Mouse (Mus musculus) lung, embryonic 14.5 days (tissue): ENCODE measurements around the gene Hmx1. TPM values are rescaled to one million over a fixed set of nuclear protein-coding genes. Genes with fewer than 3 reads are reported as not detected.
A peak's percentile ranks its signal among the peaks of the same experiment; 100 is the strongest.

Experiments used
- ATAC-seq: fragments of 200-750 bp; cut with Nextera tagmentation; 2 replicates; pipeline ENCODE4 v1.8.0; 2017; ENCODE audit warnings: mild to moderate bottlenecking, moderate TSS enrichment, moderate library complexity; ENCODE audit not compliant: insufficient read depth
- DNase-seq: peaks from one replicate; pipeline ENCODE4 v3.0.0-alpha.2; 2015
- H3K27ac ChIP-seq: fragments of 300-500 bp; sonication (generic); 2 replicates; pipeline ENCODE4 v1.5.1; 2014; ENCODE audit warnings: low read depth, mild to moderate bottlenecking, moderate library complexity
- H3K27me3 ChIP-seq: fragments of 300-500 bp; sonication (generic); 2 replicates; pipeline ENCODE4 v1.6.1; 2014; ENCODE audit warnings: low read length, control low read depth; ENCODE audit not compliant: insufficient read depth
- H3K36me3 ChIP-seq: fragments of 300-500 bp; sonication (generic); 2 replicates; pipeline ENCODE4 v1.6.1; 2014; ENCODE audit warnings: control low read depth; ENCODE audit not compliant: insufficient read depth
- H3K4me1 ChIP-seq: fragments of 300-500 bp; sonication (generic); 2 replicates; pipeline ENCODE4 v1.6.1; 2014; ENCODE audit warnings: antibody characterized with exemption, control low read depth; ENCODE audit not compliant: insufficient read depth
- H3K4me2 ChIP-seq: fragments of 300-500 bp; sonication (generic); 2 replicates; pipeline ENCODE4 v1.6.1; 2014; ENCODE audit warnings: mild to moderate bottlenecking
- H3K4me3 ChIP-seq: fragments of 300-500 bp; sonication (generic); 2 replicates; pipeline ENCODE4 v1.5.1; 2014; ENCODE audit warnings: low read depth, low read length
- H3K9ac ChIP-seq: fragments of 300-500 bp; sonication (generic); 2 replicates; pipeline ENCODE4 v1.6.1; 2014
- H3K9me3 ChIP-seq: fragments of 300-500 bp; sonication (generic); 2 replicates; pipeline ENCODE4 v1.6.1; 2016; ENCODE audit warnings: low read depth, low read length, control low read depth
- CTCF ChIP-seq: IDR thresholded peaks from 2 replicates; pipeline ENCODE4 v1.5.1; 2016; ENCODE audit warnings: antibody characterized with exemption, low read depth
- WGBS: fragments of 180-500 bp; shearing (Covaris S2); extraction: QIAGEN DNeasy Blood & Tissue Kit; methylation state at CpG from one replicate; pipeline ENCODE4 v1.1.7; 2014; 5-methylcytosine and 5-hydroxymethylcytosine counted together
- polyA plus RNA-seq: library from polyadenylated mRNA; unstranded; fragments of >200 nt; fragmentation: Nextera tagmentation; extraction: Ambion mirVana; gene quantifications from 2 replicates; pipeline ENCODE4 v1.2.1, GENCODE M21; 2014

Hmx1 gene
- polyA plus RNA-seq, 1 experiment from 2014 or later = not detected

DNA sequence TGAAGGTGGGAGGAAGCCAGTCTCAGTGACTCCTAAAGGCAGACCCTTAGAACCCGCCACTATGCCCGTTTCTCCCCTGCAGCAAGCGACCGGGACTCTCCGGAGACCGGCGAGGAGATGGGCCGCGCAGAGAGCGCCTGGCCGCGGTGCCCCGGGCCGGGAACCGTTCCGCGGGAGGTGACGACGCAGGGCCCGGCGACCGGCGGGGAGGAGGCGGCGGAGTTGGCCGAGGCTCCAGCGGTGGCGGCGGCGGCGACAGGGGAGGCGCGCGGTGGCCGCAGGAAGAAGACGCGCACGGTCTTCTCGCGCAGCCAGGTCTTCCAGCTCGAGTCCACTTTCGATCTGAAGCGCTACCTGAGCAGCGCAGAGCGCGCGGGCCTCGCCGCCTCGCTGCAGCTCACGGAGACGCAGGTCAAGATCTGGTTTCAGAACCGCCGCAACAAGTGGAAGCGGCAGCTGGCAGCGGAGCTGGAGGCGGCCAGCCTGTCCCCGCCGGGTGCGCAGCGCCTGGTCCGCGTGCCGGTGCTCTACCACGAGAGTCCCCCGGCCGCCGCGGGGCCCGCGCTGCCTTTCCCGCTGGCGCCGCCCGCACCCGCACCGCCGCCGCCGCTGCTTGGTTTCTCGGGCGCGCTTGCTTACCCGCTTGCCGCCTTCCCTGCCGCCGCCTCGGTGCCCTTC is 2.9 kb downstream of the Hmx1 start:
- peak overlapping the region; percentile 34 for H3K4me3 ChIP-seq
- peak overlapping the region; percentile 58 for H3K4me2 ChIP-seq
- H3K4me1 ChIP-seq = no peaks in the 10 kb centered on the region
- WGBS = under 1% methylated on average over 83 of the region's 88 CpGs
- no peak overlapping the region for H3K9ac ChIP-seq
- no peak overlapping the region for H3K27ac ChIP-seq
- ATAC-seq = no peak
- peak; percentile 23 for DNase-seq
- H3K9me3 ChIP-seq = no peaks in the 10 kb centered on the region
- no peak for TF ChIP-seq CTCF
- H3K36me3 ChIP-seq = no peaks in the 10 kb centered on the region
- H3K27me3 ChIP-seq = peaks cover 98% of the 10 kb centered on the region

DNA sequence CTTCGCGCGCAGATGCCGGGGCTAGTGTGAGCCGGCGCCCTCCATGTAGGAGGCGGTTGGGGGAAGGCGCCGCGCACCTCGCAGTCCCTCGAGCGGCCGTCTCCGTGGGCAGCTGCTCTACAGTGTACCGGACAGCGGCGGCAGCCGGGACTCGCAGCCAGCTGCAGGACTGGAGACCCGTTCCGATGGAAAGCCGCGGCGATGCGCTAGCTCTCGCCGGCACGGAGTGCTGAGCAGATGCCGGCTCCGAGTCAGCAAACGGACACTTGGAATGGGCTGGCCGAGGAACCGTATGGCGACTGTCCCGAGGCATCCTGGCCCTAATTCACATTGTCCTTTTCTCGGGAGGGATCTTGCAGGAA is 3.4 kb downstream of the Hmx1 start:
- no peak for TF ChIP-seq CTCF
- H3K4me2 ChIP-seq = peak overlapping the region; percentile 58
- DNase-seq (peak; percentile 18), ATAC-seq (no peak)
- peaks cover 98% of the 10 kb centered on the region for H3K27me3 ChIP-seq
- H3K9me3 ChIP-seq = no peaks in the 10 kb centered on the region
- H3K36me3 ChIP-seq = no peaks in the 10 kb centered on the region
- no peak overlapping the region for H3K27ac ChIP-seq
- peak overlapping the region; percentile 34 for H3K4me3 ChIP-seq
- H3K9ac ChIP-seq = no peak overlapping the region
- H3K4me1 ChIP-seq = no peaks in the 10 kb centered on the region
- under 1% methylated on average over 34 of the region's 37 CpGs for WGBS

DNA sequence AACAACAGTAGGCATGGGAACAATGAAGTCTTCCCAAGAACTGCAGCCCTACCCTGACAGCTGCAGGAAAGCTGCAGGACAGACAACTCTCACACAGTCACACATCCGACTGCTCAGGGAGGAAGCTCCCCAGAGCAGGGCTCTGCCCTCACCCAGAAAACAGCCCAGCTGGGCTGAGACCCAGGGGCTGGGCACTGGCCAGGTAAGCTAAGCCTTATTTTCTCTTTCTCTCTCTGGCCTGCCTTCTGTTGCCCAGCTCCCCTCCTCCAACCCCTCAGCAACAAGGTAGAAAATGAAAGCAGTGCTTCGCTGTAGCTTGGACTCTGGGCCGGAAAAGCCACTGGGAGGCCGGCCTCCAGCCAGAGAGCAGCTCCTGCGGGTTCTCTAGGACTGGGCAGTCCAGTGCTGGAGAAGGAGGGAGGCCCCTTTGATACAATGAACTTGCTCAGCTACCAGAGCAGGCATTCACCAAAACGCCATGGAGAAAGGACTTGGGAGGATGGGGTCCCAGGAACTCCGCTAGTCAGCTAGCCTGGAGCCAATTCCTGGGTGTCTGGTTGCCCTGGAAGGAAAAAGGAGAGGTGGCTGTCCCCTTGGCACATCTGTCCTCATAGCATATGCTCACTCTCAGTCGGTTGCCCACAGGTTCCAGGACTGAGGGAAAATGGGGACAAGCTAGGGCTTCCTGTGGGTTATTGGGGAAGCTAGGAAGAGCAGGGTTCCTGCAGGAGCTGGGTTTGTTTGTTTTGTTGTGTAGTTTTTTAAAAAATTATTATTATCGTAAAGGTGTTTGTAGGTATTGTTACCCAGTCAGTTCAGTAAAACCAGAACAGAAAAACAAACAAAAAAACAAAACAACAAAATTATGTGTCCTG is 6.9 kb downstream of the Hmx1 start:
- 7% methylated on average over 9 of the region's 9 CpGs for WGBS
- ATAC-seq (no peak), DNase-seq (no peak)
- TF ChIP-seq CTCF = no peak
- no peak overlapping the region for H3K4me3 ChIP-seq
- 0 out of 2 replicates have a peak overlapping the region, but pooled peaks have one; percentile 1 for H3K4me2 ChIP-seq
- no peak overlapping the region for H3K27ac ChIP-seq
- no peak overlapping the region for H3K9ac ChIP-seq
- no peaks in the 10 kb centered on the region for H3K4me1 ChIP-seq
- H3K36me3 ChIP-seq = no peaks in the 10 kb centered on the region
- H3K9me3 ChIP-seq = no peaks in the 10 kb centered on the region
- peaks cover 98% of the 10 kb centered on the region for H3K27me3 ChIP-seq

DNA sequence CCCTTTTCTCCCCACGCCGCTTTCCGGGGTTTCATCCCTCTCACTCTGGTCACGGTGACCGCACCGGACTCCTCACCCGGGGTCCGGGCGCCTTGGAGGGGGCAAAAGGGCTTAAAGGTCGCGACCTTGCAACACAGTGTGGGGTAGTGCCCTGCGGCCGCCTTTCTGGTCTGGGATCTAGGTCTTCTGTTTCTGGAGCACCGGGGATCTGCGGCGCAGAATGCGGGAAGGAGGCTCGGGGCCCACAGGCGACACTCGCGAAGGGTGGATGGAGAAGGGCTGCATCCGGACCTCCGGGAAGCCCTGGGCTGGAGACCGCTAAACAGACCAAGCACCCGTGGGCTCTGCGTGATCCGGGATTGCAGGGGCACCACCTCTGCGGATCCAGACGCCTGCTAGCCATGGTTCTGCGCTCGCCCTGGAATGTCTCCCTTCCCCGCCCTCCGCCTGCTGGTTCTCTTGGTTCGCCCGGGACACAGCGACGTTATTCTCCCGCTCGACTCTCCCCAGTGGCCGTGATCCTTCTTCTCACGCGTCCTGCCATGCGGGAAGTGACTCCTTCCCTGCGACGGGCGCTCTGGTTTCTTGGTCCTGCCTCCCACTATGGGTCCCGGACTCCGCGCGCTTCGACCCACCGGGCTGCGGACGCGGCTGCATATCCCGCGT is 8.2 kb downstream of the Hmx1 start:
- WGBS = under 1% methylated on average over 57 of the region's 57 CpGs
- ATAC-seq = no peak
- DNase-seq = no peak
- H3K27ac ChIP-seq = no peak overlapping the region
- H3K4me1 ChIP-seq = no peaks in the 10 kb centered on the region
- H3K9ac ChIP-seq = no peak overlapping the region
- TF ChIP-seq CTCF = no peak
- no peaks in the 10 kb centered on the region for H3K36me3 ChIP-seq
- H3K4me2 ChIP-seq = peak overlapping the region; percentile 32; the same call in 1 of the 2 replicates
- peaks cover 98% of the 10 kb centered on the region for H3K27me3 ChIP-seq
- peak overlapping the region; percentile 16 for H3K4me3 ChIP-seq
- H3K9me3 ChIP-seq = no peaks in the 10 kb centered on the region

DNA sequence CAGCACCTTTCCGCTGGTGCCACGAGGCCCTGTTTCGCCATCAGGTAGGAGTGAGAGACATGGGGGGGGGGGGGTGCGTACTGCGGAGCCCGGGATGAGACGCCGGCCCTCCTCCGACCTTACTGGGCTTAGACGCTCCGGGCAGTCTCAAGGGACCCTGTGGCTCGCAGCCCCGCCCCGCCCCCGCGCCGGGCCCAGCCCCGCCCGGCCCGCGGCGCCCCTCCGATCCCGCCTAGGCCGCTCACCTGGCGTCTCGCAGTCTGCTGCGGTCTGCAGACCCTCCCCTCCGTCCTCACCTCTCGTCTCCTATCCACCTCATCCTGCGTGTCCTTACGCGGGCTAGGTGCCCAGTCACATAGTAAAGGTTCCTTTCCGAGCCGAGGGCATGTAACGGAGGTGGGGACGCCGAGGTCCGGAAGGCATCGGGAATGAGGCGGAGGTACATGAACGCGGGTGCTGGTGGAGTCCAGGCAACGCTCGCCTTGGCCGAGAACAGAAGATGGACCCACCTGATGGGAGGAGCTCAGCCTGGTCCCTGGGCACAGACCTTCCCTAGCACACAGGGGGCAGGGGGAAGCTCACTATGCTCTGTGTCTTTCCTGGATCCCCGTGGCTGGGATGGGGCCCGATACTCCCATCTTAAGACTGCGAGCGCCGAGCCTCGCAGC is 8.9 kb downstream of the Hmx1 start:
- Histone ChIP-seq H3K4me3 (peak overlapping the region; percentile 16), H3K4me1 (no peaks in the 10 kb centered on the region), H3K27ac (no peak overlapping the region), H3K36me3 (no peaks in the 10 kb centered on the region), H3K4me2 (peak overlapping the region; percentile 32; the same call in 1 of the 2 replicates), H3K9ac (no peak overlapping the region), H3K27me3 (peaks cover 98% of the 10 kb centered on the region), H3K9me3 (no peaks in the 10 kb centered on the region)
- no peak for TF ChIP-seq CTCF
- DNase-seq (no peak), ATAC-seq (no peak)
- WGBS = 1% methylated on average over 44 of the region's 52 CpGs

DNA sequence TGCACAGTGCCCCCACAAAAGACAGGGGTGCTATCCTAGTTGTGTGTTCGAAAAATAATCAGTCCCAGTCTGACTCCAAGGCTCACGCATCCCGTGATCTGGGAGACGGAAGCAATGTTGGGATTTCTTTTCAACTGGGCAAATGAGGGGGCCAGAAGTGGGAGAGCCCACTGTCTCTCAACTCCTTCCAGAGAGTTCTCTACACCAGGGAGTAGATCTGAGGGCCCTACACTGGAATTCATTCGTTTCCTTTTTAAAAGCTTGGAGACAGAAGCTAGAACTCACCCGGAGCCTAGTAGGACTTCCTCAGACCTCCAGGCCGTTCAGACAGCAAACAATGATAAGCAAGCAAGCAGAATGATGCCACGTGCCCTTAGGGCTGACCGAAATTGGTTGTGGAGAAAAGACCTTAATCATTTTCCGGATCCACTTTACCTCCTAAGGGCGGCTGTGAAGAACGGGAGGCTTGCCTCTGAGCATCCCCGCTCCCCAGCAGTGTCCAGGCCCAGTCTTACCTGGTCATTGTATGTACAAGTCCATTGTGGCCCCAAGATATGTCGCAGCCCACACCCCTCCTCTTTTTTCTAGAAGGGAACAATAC is 9.5 kb downstream of the Hmx1 start:
- Histone ChIP-seq H3K9ac (no peak overlapping the region), H3K4me2 (no peak overlapping the region), H3K36me3 (no peaks in the 10 kb centered on the region), H3K4me1 (no peaks in the 10 kb centered on the region), H3K27me3 (peaks cover 98% of the 10 kb centered on the region), H3K9me3 (no peaks in the 10 kb centered on the region), H3K27ac (no peak overlapping the region), H3K4me3 (no peak overlapping the region)
- TF ChIP-seq CTCF = no peak
- 3% methylated on average over 14 of the region's 14 CpGs for WGBS
- no peak for DNase-seq
- ATAC-seq = no peak
